Mouse (Mus musculus) cerebellum, postnatal 14 days (tissue): ENCODE data around the gene Srrm3.

Experiments
- DNase-seq, 2 experiments: peaks; one replicate each; pipeline ENCODE4 v3.0.0; 2021; ENCODE audit warnings: mixed read lengths in 2 of 2

Gene Srrm3

DNA sequence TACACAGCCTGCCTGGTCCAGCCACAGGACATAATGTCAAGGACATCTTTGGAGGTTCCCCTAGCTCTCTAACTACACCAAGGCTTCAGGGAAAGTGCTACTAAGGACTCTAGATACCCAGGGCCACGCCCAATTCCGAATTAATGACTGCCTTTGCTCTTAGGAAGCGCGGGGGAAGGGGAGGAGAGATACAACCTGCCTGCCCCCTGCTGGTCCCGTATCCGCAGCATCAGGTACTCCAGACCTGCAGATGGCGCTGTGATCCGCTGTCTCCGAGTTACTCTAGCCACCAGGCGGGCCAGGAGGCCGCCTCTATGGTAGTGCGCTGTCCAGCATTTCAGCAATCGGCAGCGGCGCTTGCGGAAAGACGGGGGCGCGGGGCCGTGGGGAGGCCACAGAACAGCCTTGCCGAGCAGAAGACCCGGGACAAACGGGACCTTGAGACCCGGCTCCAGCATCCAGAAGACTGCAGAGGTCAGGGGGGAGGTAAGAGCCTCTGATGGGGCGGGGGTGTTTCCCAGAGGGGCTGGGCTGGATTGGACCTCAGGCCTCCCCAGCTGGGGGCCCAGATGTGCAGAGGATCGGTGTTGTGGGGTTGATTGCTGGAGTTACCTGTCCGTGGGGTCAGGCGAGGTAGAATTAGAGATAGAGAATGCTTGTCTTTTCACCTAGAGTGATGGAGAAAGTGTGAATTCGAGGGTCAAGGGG is at the start of gene Srrm3:
Gene Srrm3 (plus strand): TSS at position 336 of the 708 bp plus-strand sequence.
- peak; percentile 98 to 99 for DNase-seq

DNA sequence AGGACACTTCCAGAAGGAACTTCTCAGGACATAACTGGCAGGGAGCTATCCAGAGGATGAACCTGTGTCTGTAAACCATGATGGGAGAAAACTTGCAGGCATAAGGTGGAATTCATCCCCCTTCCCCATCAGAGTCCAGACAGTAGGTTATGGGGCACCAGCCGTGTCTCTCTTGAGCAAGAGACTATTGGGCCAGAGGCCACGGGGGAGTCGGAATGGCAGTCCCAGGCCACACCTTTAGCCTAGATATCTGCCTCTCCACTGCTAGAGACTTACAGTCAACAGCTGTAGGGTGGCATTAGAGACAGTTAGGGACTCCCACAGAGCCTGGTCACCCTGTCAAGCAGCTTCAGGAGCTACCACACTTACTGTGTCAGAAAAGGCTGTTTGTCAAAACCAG is 44.8 kb upstream of the Srrm3 start:
- DNase-seq, result no peak

DNA sequence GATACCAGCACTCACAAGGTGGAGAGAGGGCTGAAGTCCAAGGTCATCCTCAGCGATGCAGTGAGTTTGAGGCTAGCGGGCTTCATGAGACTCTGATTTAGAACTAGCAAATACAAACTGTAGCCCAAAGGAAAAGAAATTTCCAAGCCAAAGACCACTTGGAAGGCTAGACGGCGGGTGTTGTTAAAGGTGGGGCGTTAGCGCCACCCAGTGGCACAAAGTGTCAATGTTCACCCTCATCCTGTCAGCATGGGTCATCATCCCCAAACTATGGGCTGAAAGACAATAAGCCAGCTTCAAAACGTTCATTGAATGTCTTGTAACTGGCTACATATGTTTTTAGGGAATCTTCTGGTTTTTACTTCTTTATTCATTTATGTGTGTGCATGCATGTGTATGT is 43.2 kb upstream of the Srrm3 start:
- peak; percentile 87 to 88 for DNase-seq

DNA sequence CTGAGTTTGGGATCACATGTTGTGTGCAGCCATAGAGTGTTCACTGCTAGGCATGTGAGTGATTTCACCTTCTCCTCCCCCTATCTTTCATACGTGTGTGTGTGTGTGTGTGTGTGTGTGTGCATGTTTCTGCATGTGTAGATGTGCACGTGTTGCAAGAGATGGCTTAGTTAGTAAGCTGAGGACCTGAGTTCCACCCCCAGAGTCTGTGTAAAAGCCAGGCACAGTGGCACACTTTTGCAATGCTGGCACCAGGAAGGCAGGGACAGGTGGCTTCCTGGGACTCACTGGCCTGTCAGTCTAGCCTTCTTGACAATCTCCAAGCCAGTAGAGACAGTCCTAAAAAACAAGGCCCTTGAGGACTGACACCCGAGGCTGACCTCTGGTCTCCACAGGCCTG is 41.7 kb upstream of the Srrm3 start:
- DNase-seq, result no peak

DNA sequence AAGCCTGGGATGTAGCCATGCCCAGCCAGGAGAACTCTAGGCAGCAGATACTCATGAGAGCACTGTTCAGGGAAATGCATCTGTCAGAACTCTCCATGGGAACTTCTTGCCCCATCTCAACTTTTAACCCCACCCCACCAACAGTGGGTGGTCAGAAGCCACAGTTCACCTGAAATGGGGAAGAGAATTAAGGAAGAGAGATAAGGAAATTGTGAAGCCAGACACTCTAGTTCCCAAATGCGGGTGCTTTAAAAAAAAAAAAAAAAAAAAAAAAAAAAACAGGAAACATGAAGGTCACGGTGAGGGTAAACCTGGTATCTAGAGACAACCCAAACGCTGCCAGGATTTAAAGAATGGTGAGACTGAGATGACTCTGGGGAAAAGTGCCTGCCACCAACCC is 34.2 kb upstream of the Srrm3 start:
- no peak for DNase-seq

DNA sequence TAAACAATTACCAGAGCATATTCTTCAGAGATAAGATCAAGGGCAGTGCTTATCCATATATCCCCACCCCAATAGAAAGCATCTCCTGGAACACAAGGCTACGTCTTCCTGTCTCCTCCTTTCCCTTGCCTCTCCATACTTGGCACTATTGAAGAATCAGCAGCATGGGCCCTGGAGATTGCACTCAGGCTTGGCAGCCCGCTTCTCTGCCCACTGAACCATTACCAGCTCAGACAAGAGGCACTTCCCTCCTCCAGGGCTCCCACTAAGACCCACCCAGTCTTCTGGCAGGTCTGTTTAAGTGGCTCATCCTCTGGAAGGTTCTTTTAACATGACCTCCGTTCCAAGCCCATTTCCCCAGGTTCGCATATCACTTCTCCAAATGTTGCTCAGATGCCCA is 30.1 kb upstream of the Srrm3 start:
- DNase-seq, result peak; percentile 51 to 52

DNA sequence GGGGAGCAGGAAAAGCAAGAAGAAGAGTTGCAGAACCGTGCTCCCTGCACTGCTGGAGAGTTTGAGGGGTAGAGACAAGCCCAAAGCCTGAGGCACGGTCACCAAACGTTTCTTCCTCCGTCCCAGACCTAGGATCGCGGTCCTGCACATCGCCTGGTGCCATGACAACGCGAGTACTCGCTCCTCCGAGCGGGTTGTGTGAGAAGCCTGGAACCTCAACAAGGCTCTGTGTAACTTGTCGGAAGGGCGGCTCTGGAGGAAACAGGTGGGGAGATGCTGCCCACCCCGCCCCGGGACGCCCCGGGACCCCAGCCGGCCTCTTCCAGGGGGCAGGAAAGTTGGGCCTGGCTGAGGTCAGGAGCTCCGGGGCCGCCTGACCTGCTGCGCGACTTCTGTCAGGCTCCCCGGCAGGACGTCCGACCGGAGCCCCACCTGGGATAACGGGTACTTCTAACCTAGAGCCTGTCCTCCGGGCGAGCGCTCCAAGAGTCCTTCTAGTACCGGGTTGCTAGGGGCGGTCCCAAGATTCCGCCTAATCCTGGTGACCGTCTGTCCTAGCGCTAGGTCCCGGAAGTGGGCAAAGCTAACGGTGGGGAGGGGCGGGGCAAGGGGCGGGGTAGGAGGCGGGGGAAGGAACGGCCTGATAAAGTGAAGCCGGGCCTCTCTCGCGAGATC is 28.8 kb upstream of the Srrm3 start, which contains the start of gene Styxl1:
Gene Styxl1 (minus strand): TSS at position 590 of the 675 bp plus-strand sequence.
- no peak for DNase-seq

DNA sequence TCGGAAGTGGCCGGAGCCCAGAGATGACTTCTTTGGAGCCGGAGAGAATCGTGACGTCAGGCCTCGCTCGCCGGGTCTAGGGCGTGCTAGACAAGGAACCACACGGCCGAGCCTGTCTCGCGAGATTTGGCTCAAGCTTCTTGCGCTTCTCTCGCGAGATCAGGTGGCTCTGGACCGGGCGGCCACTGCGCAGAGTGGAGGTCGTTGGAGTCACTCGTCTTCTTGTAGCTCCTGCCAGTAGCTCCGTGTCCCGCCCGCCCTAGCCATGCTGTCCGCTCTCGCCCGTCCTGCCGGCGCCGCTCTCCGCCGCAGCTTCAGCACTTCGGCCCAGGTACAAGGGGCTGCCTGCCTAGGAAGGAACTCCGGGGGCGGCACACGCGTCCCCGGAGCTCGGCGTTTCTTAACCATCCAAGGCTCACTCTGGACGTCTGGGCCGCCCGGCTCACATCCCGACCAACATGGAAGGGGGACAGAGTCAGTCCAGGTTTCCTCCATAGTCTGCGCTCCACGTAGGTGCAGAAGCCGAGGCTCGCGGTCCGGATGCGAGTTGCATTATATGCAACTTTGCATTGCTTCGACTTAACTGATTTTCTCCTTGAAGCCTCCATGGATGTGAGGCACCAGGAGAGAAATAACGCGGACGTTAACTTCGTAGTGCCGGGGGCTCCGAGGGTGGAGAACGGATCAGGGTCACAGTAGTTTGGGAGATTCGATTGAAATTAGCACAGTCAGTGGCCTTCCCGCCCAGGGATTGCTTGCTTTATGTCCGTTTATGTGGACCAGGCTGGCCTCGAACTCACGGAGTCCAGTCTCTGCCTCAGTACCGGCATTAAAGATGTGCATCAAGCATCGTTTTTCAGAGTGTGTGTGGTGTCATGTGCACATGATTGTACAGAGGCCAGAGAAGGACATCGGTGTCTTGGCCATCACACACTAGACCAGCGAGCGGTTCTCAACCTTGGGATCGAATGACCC is 27.9 kb upstream of the Srrm3 start, which contains the start of gene Mdh2:
Gene Mdh2 (plus strand): TSS at position 10 of the 975 bp plus-strand sequence.
- DNase-seq, result peak; percentile 100

DNA sequence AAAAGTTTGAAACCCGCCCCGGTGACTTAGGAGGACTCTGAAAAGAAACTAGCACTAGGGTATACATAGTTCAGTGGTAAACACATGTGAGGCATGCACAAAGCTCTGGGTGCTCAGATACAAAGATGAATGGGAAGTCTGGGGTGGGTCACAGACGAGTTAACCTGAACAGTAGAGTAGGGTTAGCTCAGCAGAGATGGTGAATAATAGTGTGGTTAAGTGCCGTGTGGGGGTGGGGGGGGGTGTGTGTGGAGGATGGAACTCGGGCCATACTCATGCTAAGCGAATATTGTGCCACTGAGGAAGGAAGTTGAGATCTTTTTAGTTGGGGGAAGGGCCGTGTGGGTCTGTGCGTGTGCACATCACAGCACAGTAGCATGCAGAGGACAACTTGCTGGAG is 26.4 kb upstream of the Srrm3 start:
- DNase-seq, result no peak

DNA sequence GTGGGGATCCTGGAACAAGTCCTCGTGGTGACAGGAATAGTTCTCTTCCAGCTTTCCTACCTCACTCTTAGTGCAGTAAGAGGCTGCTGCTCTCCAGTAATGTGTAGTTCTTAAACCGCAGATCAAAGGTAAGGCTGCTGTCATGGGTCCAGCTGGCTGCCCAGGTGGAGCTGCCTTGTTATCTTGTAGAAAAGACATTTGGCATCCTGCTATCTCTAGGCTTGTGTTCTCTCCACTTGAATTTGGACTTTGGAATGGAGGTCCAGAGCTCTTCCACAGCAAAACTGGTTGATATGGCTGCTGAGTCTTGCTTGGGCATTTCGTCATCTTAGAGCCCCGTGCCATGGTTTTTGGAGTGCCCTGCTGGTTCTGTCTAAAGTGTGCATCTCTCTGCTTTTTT is 23.8 kb upstream of the Srrm3 start:
- no peak for DNase-seq

DNA sequence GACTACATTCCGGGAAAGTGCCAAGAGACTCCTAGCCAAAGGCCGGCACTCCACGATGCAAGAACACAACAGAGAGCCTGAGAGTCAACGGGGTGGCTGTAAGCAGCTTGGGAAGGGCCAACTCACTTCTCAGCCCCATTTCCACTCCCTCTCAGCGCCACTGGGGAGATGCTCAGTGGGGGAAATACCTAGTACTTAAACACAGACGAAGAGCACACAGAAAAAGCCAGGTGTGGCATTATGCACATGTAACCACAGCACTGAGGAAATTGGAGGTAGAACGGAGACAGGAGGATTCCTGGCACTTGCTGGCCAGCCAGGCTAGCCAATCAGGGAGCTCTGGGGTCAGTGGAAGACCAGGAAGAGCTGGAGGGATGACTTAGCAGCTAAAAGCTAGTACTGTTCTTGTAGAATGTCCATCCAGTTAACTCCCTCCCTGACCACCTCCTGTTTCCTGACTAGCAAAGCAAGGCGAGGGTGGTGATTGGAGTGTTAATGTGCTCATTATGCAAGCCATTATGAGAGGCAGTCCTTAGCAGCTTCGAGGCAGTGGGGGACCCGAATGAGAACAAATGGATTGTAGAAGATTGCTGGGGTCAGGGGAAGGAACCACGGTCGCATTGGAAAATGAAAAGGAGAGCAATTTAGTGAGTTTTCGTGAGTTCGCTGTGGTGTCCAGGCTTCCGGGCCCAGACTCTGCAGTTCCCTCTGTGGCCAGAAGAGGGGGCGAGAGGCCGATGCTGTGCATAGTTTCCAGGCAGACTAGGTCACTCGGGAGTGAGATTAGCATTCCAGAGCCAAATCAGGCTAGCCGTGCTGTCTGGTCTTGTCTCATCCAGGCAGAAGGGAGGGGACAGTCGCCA is 12.5 kb upstream of the Srrm3 start:
- DNase-seq, result peak; percentile 97 to 98

DNA sequence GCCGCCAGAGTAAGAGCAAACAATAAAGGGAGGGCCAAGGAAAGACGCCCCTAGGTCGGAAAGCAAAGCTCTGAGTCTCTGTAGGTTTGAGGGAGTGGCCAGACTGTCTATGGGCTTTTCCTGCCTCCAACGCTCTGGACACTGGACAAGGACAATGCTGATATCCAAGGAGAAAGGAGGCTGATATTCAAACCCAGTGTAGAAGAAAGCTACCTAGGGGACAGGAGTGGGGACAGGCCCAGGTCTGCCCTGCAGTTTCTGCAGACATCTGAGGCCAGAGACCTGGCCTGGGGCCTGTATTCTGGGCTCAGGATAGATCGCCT is 11.9 kb upstream of the Srrm3 start:
- peak in 1 of 2 experiments; percentile 37 for DNase-seq

DNA sequence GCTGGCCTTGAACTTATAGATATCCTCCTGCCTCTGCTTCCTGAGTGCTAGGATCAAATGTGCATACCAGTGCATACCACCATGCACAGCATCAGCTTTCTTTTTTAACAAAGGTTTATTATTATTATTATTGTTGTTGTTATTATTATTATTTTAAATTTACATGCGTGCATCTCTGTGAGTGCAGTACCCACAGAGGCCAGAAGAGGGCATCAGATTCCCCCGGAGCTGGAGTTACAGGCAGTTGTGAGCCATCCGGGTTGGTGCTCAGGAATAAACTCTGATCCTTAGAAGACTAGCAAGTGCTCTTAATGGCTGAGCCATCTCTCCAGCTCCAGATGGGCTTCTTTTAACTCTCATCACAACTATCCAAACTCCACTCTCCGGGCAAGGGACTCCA is 6.9 kb upstream of the Srrm3 start:
- DNase-seq, result peak; percentile 67 to 81

DNA sequence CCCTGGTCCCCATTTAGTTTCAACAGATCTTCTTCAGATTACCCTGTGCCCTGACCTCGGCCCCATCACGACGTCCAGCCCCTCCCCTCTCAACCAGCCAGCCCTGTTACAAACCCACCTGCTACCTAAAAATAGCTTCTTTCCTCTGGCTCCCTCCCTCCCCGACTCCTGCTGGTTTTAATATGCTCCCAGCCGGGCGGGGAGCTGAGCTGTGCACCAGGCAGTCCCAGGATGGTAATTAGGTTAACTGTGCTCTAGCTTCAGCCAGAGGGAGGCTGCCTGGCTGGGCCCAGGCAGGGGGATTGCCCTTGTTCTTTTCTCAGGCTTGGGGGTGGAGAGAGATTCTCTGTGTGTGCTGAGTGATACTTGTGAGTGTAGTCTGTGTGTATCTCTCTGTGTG is 5.8 kb upstream of the Srrm3 start:
- peak in 1 of 2 experiments; percentile 29 for DNase-seq

DNA sequence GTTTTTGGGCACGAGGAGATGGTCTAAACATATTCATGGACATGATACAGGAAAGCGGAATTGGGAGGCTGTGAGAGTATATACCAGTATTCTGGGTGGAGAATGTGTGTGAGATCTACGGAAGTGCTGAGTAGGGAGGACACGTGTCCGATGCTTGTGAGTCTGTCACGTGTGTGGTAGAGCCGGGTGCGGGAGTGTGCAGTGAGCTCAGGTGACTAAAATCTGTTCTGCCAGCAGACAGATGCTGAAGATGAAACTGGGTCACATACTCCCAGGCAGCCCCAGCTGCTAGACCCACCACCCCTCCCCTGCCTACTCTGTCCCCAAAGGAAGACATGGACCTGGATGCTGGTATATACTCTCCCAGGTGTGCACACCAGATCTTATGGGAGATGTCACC is 4.0 kb upstream of the Srrm3 start:
- DNase-seq, result no peak

DNA sequence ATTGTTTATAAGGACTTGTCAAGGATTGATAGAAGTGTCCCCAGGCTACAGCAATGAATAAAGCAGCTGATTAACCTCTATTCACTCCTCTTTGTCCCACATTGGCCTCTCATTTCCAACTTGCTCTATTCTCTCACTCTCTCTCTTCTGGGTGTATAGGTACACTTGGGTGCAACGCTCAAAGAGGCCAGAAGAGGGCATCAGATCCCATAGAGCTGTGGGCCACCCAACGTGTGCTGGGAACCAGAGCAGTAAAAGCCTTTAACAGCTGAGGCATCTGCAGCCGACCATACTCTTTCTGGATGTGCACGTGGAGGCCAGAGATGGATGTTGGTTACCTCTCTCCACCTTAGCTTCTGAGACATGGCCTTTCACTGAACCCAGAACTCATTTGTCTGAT is 3.6 kb upstream of the Srrm3 start:
- peak in 1 of 2 experiments; percentile 52 for DNase-seq

DNA sequence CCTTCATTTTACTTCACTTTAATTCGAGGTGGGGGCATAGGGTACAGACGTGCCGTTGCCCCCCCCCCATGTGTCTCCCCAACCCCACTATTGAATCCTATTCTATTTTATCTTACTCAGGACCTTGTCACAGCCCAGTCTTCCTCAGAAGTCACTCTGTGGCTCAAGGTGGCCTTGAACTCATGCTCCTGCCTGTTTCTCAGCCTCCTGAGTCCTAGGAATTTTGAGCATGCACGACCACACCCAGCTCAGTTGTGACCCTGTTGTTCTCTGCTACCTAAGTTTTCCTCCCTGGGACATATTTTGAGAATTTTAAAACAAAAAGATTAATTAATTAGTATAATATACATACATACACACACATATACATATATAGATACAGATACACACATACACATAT is 3.0 kb upstream of the Srrm3 start:
- DNase-seq, result no peak

DNA sequence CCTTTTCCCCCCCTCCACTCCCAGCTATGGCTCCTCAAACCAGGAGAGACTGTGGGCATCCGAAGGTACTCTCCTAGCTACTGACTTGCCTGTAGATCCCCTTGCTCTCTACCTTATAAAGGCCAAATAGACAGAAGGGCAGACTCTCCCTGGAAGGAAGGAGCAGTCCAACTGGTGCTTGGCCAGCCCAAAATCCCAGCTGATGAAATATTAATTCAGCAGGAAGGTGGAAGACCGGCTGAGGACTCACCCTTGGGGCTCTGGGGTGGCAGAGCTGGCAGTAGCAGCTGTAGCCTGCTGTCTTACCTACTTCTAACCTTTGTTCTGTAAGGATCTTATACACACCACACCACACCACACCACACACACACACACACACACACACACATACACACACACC is 2.0 kb upstream of the Srrm3 start:
- DNase-seq, result peak; percentile 46 to 52

DNA sequence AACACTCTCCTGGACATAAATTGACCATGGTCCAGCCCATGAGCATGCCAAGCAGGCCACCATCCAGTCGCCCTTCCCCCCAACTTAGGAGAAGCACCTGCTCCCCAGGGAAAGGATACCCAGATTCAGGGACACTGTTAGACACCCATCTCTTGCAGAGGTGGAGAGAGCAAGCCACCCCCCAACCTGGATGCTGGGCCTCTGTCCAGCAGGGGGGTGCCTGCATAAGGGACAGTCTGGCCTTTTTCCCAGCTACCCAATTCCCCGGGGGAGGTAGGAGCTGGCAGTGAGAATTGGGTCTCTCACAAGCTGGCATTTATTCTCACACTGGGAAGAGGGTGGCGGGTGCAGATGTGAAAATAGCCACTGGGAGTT is 560 bp downstream of the Srrm3 start:
- DNase-seq, result peak; percentile 61 to 66

DNA sequence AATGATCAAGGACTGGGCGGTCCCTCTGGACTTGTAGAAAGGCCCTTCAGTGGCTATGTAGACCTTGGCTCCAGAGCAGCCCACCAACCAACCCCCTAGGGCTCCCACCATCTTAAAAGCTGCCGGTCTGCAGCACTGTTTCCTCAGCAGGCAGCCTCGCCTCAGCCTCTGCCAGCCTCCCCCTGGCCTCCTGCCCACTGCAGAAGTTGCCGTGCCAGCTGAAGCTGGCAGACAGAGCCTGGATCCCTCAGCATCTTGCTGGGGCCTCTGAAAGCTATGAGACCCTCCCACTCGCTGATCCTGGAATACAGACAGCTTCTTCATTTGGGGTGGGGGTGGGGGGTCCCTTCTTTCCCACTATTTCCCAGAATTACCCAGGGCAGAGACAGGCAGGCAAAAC is 6.3 kb downstream of the Srrm3 start:
- peak; percentile 94 for DNase-seq

DNA sequence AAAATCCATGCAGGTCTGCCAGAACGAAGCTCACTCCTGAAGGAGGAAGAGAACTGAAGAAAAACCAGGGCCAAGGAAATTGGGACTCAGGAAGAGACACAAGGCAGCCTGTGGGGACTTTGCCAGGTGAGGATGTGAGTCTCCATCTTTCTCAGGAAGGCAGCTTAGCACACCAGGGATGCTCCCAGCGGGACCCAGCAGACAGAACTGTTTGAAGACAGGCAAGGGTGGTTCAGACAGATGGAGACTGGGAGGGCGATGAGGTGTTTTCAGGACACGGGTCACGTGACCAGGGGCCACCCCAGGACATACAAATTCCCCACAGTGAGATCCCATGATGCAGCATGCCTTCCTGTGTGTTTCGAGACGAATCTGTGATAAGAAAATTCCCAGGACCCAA is 11.8 kb downstream of the Srrm3 start:
- peak; percentile 88 to 92 for DNase-seq

DNA sequence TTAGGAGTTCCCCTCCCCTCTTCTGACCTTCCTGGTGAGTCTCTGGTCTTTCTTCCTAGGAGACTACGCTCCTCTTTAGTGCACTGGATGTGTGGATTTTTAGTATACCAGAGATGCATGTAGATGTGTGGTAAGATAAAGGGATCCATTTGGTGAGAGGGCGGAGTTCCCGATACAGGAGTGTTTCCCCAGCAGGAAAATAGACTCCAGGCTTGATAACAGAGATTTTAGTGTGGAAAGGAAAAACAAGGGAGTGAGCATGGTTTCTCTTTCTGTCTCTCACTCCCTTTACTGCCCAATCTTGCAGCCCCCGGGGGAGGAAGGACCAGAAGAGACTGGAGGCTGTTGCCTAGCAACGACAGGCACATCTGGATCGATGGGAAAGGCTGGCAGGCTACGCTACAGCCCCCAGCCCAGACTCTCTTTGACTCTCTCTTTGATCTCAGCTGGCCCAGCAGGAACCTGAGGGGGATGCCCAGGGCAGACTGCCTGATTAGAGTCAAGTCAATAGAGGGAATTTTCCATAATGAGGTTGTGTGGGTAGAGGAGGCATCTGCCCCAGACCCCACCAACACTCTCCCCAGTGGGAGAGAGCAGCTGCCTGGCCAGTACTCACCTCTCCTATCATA is 15.7 kb downstream of the Srrm3 start:
- no peak for DNase-seq
